Mouse (Mus musculus) T-cell, adult 2 months (primary cell): ENCODE data around the gene Arl6.
A peak's percentile ranks its signal among the peaks of the same experiment; 100 is the strongest.

Experiments
- DNase-seq: peaks from one replicate; pipeline ENCODE4 v3.0.0; 2022; ENCODE audit warnings: low spot score

Arl6 gene

DNA sequence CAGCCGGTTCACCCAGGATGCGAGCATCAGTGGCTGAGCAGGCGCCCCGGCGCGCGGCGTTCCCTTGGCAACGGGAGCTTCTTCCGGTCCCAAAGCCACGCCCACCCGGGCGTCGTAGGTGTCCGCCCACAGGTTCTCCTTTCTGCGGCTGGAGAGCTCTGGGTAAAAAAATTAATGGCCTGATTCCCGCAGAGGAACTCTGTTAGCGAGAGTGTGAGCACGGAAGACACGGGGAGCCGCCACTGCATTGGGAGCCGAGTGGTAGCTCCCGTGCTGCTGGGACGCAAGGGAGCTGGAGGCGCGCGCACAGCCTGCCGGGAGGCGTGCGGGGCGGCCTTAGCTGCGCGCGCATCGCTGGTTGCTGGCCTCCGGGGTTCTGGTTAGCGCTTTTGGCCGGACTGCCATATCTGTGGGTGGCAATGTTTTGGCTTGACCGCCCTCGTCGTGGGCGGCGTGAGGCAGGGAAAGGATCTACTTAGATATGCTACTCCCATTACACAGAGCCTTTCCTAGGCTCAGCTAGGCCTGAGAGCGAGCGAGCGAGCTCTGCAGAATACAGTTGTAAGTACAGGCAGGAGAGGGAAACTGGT, at the start of gene Arl6:
TSS of gene Arl6 (minus strand) at position 290 of the 590 bp plus-strand sequence.
- peak; percentile 88 for DNase-seq

DNA sequence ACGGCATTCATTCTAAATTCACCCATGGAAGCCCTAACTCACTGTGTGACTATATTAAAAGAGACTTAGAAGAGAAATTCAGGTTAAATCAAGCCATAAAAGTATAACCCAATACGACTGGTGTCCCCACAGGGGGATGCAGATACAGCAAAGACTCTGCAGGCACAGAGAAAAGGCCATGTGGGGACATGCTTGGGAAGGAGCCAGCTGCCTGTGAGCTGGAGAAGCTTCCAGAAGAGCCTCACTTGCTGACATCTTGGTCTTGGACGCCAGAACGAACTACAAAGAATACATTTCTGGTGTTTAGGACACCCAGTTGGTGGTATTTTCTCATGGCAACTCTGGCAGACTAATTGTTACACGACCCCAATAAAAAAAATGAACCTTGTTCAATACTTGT, 45.9 kb upstream of the Arl6 start:
- no peak for DNase-seq

DNA sequence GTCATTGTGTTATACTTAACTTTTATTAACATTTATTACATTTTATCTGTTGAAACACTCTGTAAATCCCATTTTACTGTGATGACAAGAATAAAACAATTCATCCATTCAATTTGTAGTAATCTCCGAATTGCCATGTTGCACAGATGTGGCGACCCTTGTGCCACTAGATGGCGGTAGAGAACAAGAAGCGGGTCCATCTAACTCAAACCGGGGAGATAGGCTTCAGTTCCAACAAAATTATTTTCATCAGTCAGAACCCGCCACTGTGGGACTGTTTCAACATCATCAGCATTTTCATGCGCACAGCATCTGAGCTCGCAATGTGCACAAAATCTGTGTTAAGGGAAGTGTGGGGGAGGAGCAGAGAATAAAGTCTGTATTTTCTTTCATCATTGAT, 44.2 kb upstream of the Arl6 start:
- peak; percentile 8 for DNase-seq

DNA sequence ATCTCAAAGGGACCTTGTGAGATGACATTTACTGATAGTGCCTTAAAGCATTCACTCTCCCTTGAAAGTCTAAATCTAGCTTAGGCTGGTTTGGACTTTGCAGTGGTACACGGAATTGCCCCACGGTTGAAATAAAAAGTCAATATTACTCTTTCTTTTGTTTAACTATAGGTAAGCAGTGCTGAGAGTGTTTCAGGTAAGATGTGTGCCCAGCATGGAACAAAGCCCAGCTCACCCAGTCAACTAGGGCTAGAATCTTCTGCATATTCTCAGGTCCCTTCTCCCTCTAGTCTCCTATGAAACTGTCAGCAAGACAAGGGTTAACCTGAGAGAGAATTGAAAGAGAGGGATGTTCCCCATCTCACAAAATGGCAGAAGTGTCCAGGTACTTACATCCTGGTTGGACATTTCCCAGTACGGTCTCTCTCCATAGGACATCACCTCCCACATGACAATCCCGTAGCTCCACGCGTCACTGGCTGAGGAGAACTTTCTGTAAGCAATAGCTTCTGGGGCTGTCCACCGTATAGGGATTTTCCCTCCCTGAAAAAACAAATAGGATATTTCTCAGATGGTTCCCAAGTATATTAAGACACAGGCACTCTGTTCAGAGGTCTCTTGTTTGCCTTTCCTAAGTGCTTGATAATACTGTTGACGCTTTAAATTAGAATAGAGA, 43.2 kb upstream of the Arl6 start:
- DNase-seq = no peak

DNA sequence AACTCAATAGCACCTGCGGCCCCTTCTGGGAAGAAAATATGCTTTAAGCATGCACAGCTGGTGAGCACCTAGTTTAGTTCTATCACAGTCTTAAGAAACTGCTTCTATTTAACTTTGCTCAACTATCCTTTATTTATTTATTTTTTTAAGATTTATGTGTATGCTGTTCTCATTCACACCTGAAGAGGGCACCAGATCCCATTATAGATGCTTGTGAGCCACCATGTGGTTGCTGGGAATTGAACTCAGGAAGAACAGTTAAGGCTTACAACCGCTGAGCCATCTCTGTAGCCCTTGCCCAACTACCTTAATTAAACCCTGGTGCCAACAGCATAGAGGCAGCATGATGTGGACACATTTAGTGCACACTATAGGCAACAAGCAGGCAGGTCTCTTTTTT, 27.7 kb upstream of the Arl6 start:
- DNase-seq = no peak

DNA sequence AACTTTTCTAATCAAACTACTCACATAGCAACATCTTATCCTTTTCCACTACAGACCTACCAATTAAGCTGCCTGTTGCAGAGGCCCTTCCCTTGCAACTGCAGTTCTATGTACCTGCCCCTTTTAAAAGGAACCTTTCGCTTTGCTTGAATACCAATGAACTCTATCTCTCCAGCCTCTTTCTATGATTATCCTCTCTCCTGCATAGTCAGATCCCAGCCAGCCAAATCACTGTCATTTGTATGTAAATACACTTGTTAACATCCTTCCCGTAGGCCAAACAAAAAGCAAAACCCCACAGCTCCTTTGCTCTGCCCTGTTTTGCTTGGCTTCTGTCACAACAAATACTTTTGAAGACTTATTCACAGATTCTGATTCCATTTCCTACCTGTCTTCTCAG, 4.6 kb upstream of the Arl6 start:
- DNase-seq = no peak

DNA sequence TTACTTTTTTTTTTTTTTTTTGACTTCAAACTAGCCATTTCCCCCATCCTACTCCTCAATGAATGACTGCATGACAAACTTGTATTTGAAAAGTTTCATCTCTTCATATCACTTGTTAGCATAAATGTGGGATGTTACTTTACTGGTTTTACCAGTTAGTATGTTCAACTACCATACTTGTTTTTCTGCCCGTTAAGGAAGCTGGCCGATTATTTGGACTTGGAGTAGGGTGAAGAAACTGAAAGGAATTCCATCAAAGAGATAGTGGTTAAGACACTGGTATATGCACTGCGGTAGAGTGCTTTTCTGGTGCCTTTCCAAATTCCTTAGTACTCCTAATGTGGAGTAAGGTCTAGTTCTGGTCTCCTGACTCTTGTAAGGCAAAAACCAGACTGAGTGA, 794 bp upstream of the Arl6 start:
- DNase-seq = no peak

DNA sequence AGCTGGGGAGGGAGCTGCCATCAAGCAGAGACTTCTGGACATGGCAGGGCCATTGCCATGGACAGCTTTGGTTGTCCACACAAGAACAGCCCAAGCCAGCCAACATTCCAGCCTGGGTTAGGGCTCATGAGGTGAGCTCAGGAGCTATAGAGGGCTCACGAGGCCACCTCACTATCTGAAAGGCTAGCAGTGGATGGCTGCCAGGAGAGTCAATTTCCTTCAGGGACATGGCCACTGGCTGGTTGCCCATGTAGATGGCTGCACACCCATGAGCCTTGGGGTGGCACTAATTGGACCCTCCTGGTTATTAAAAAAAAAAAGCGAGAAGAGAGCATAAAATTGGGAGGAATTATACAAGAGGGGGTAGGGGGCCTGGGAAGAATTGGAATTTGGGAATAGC, 4.6 kb downstream of the Arl6 start:
- DNase-seq = no peak

DNA sequence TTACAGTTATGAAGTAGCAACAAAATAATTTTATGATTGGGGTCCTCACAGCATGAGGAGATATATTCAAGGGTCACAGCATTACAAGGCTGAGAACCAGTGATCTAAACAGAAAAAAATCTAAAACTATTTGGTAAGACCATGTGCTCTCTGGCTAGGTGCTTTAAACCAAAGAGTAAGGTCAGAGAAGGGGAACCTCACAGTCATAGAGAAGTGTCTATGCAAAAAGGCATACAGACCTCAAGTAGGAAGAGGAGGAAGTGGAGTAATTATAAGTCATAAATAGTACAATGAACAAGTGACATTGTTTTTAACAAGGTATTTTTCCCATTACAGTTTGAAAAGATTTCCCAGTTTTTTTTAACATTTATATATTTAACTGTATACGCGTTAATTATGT, 17.6 kb downstream of the Arl6 start:
- no peak for DNase-seq

DNA sequence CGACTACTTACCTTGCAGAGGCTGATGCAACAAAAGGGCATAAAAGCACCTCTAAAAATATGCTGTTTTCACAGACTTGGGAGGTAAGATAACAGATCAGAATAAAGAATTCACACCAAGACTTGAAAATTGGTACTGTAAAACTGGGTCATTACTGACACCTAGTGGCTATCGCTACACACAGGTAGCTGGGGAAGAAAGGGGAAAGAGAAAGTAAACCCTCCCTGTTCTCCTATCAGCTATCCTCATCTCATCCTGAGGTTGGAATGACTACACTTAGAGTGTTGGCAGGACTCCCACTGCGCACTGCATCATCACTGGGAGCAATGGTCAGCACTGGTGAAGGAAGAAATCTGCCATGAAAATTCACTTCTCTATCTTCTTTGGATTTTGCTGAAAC, 22.0 kb downstream of the Arl6 start:
- peak; percentile 16 for DNase-seq

DNA sequence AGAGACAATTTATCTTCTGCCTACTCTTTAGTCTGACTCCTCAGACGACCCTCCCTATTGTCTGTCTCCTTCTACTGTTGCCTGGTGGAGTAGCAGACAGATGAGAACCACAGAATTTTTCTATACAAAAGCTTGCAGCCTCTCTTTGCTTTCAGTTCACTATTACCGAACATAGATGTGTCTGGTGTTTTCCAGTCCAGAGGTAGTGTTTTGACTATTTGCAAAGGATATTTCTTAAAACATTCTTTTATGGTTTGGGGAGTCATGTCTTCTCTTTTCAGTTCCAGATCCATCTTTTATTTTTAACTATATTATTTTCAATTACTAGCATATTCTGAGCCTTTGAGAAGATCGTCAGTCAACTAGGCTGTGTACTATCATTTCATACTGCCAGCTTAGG, 23.5 kb downstream of the Arl6 start:
- no peak for DNase-seq

DNA sequence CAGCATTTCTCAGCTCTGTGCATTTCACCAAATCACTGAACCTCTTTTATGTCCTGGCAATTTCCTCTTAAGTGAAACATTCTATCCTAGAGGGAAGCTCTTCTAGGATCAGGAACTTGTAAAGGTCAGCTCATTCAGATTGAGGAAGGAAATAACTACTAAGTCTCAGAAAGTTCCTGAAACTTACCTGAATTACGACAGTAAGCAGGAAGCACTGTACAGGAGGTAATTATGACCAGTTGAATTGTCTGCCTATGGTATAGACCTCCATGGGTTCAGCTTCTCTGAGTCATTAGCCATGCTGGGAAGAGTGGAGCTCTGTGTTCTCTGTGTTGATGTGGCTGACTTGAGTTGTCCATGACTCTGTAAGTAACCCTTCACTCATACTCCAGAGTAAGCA, 28.4 kb downstream of the Arl6 start:
- DNase-seq = no peak

DNA sequence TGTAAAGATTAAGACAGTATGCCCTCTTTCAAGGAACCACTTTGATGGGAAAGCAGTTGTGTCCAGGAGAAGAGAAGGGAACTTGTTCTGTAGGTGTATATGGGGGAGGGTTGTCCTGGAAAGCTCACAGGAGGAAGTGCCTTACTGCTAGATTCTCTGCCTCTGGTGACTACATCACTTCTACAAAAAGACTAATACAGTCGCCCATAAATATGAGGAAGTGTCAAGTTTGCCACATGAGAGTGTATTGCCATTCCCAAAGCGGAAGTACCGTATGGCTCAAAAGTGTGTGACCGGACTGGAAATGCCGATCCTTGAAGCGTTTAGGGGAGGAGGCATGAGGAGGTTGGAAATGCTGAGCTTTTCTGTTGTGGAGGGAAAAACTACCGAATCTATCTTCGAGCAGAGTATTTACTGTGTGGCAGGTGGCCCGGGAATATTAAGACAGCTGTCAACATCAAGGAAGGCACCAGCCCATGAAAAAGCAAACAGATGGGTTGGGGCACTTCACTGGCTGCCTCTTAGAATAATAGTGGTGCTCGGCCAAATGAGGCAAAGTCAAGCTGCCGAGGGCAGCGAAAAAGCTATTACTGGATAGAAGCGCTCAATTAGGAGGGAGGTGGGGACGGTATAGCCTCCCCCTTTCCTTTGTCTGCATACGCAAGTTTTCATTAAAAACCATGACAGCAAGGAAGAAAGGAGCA, 35.0 kb downstream of the Arl6 start:
- no peak for DNase-seq

DNA sequence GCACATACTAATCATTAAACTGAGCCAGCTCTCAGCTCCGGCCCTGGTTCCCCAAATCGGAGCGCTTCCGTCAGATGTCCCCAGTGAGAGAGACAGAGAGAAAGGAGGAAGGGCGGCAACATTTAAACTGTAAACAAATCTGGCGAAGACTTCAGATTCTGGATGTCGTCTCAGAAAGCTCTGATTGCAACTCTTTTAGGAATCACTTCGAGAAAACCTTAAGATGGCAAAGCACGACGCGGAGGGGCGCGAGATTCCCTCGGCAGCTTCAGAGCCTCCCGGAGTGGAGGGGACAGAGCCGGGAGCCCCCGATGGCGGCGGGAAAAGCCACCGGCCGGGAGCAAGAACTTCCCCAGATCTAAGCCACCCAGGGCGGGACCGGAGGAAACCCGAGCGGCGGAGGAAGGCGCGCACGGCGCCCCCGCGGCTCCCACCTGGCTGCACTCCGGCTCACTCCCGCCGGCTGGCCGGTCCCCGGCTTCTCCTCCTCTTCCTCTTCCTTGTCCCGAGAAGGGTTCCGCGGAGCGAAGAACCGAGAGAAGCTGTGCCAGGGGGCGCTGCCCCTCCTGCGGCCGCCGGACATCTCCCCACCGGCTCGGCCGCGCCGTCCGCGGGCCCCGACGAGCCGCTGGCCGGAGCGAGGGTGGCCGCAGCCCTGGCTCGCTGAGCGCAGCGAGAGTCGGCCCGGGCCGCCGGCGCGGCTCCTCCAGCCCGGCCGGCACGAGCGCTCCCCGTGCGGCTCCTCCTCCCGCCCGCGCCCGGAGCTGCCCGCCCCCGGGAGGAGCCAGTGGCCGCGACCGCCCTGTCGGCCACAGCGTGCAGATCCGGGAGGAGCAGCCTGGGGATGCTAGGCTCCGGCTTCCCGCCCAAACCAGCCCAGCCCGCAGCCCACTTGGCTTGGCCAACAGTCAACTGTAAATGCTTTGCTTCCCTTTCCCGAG, 38.6 kb downstream of the Arl6 start, which contains the start of gene Crybg3:
TSS of gene Crybg3 (minus strand) at position 669 of the 941 bp plus-strand sequence.
- peak; percentile 15 for DNase-seq

DNA sequence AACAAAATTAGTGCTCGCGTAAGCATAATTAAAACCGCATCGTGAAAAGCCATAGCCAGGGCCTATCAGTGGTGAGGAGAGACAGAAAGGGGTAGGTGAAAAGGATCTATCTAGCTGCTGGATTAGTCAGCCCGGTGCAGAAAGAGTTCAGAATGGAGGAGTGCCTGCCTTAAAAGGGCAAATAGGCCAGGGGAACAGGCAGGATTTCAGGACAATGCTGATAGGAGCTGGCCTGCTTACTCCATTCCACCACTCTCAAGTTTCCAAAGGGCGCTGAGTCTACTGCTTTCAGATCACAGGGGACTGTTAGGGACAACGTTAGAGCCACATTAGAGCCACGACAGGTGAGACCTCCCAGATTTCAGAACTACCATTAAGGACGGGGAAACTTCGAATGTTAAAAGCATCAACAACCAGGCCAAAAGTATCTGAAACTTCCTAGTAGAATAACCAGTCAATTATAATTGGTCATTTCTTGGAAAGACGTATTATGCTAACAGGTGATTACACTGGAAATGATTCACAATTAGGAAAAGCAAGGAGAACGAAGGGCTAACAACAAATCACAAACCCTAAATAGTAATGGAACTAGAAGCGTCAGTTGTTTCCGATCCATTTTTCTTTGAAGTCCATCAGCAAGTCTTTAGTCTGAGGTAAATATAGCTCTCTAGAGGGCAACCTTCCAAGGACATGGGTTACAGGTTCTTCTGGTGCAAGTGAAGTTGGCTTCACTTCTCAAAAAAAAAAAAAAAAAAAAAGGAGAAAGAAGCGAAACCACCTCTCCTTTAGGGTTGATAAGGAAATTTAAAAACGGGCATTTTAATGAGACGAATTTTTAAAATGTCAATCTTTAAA, 39.6 kb downstream of the Arl6 start:
- DNase-seq = no peak

DNA sequence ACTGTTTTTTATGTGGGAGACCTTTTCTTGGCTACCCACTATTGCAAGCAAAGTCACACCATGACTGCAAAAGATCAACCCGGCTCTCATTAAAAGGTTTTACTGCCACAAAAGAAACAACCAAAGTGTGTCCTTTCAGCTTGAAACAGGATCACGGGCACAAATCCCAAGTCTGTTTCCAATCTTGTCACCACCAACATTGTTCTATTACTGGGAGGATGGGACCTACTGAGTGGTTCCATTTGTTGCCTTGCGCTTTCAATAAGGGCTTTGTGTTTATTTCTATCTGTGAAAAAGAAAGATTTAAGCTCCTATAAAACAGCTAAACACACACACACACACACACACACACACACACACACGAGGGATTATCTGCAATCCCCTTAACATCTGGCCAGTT, 40.2 kb downstream of the Arl6 start:
- no peak for DNase-seq

DNA sequence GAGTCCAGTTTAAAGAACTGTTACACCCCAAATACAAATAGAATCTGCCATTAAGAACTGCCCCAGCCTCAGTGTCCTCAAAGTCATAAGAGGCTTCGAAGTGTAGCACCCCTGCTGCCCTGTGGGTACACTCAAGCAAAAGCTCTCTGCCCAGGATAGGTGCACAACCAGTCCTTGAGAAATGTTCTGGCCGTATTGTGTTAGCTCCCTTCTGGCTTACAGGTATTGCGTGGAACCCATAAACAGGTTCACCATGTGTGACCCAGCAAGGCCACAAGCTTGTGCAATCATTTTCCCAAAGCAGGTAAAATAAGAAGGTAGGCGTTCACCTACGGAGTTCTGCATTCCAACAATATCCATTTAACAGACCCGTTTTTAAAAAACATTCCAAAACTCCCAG, 41.9 kb downstream of the Arl6 start:
- no peak for DNase-seq

DNA sequence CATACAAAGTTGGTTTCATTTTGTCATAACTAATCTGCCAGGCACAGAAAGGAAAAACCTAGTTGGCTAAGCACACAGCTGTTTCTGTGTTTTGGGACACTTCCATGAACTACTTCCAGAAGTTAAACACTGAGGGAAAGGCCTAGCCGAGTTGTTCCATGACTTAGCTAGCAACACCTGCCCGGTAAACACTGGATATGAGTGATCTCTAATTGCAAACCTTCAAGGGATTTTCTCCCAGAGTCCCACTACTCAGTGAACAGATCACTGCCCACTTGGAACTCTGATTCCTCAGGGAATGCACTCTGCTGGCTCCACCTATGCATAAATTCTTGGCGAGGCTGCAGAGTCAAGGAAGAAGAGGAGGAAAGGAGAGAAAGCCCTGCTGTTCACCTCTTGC, 44.5 kb downstream of the Arl6 start:
- no peak for DNase-seq

DNA sequence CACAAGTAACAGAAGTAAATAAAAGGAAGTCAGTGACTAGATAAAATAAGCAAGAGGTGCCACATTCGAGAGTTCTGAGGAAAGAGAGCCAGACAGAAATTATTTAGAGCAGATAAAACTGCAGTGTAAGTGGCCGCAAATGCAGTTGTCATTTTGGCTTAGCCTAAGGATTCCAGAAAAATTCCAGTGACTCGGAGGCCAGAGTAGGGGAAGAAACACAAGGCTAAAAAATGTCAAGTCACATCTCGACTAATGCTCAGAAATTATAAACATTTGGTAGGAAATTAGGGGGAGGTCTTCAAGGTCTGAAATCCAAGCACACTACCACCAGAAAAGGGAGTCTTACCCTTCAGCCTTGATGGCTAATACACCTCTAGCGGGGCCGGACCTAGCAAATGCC, 48.4 kb downstream of the Arl6 start:
- no peak for DNase-seq

DNA sequence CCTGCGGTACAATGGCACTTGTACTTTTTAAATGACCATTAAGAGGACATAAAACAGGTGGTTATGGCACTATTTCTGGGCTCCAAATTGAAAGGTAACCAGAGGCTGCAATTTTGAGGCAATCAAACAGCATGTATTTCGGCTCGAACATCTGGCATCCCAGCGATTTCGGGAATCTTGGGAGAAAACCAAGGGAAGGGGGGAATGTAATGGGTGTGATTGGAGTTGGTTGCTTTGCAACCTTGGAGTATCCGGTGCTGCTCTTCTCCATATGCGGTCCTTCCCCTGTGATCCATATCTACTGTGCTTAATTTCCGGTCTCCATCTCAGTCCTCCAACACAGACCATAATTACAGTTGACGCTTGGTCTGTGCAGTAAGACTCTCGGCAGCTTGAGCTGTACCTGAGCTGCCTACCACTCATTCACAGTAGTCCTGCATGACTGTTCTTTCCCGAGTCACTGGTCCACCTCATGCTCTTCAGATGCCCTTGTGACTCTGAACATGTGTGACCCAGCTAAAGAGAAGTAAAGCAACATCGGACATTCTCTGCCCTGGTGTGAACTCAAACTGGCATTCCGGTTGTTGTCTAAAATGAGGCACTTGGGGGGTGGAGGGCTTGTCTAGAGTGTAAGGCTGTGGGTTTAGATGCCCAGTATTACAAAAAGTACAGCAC, 50.7 kb downstream of the Arl6 start:
- no peak for DNase-seq

DNA sequence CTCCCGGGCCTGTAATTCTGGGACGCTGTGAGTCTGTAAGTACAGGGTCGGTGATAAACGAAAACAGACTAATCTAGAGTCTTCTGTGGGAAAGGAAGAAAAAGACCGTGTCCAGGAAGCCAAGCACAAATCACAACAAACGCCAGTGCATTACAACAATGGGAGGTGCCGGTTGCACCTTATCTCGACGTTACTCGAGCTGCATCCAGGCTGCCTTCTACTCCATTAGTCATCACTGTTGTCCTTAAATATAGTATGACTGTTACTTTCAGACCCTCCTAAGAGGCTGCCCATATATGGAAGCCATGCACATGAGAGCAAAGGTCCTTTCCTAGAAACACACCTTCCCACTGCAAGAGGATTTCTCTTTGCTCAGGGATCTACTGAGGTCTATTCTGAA, 51.4 kb downstream of the Arl6 start:
- no peak for DNase-seq
